Mouse (Mus musculus): ENCODE data around the gene Prkce. TPM values are rescaled to one million over a fixed set of nuclear protein-coding genes. Genes with fewer than 3 reads are reported as not detected.

Gene Prkce
- polyA plus RNA-seq, 1 experiment from 2014 or later: 5.2 TPM

GRCm38 (mm10) chr17:86377863-86378262 is 210.3 kb downstream of the Prkce start:
- Histone ChIP-seq H3K4me2 (replicated peaks; ENCODE audit: low read depth) (no peak overlapping the region), H3K9me3 (ENCODE audit: control insufficient read depth) (no peaks in the 10 kb centered on the region), H3K9ac (ENCODE audit: low read depth, low read length) (no peak overlapping the region), H3K27me3 (replicated peaks; ENCODE audit: control insufficient read depth, insufficient read depth, low read length) (no peaks in the 10 kb centered on the region), H3K4me1 (replicated peaks; ENCODE audit: control insufficient read depth, insufficient read depth, low read length) (no peaks in the 10 kb centered on the region), H3K27ac (ENCODE audit: low read depth, low read length) (no peak overlapping the region), H3K36me3 (ENCODE audit: control insufficient read depth, insufficient read depth) (no peaks in the 10 kb centered on the region), H3K4me3 (ENCODE audit: low read depth, low read length) (no peak overlapping the region)
- no peak for ATAC-seq
- TF ChIP-seq CTCF (IDR thresholded peaks at IDR 0.05; ENCODE audit: low read depth): no peak
- WGBS: 93% methylated on average over 9 of the region's 9 CpGs

GRCm38 (mm10) chr17:86378611-86379010 is 211.0 kb downstream of the Prkce start:
- Histone ChIP-seq H3K4me2 (replicated peaks; ENCODE audit: low read depth) (no peak overlapping the region), H3K9ac (ENCODE audit: low read depth, low read length) (no peak overlapping the region), H3K9me3 (ENCODE audit: control insufficient read depth) (no peaks in the 10 kb centered on the region), H3K4me3 (ENCODE audit: low read depth, low read length) (no peak overlapping the region), H3K27ac (ENCODE audit: low read depth, low read length) (no peak overlapping the region), H3K27me3 (replicated peaks; ENCODE audit: control insufficient read depth, insufficient read depth, low read length) (no peaks in the 10 kb centered on the region), H3K4me1 (replicated peaks; ENCODE audit: control insufficient read depth, insufficient read depth, low read length) (no peaks in the 10 kb centered on the region), H3K36me3 (ENCODE audit: control insufficient read depth, insufficient read depth) (no peaks in the 10 kb centered on the region)
- no peak for ATAC-seq
- 65% methylated on average over 11 of the region's 11 CpGs for WGBS
- TF ChIP-seq CTCF (IDR thresholded peaks at IDR 0.05; ENCODE audit: low read depth): no peak

DNA sequence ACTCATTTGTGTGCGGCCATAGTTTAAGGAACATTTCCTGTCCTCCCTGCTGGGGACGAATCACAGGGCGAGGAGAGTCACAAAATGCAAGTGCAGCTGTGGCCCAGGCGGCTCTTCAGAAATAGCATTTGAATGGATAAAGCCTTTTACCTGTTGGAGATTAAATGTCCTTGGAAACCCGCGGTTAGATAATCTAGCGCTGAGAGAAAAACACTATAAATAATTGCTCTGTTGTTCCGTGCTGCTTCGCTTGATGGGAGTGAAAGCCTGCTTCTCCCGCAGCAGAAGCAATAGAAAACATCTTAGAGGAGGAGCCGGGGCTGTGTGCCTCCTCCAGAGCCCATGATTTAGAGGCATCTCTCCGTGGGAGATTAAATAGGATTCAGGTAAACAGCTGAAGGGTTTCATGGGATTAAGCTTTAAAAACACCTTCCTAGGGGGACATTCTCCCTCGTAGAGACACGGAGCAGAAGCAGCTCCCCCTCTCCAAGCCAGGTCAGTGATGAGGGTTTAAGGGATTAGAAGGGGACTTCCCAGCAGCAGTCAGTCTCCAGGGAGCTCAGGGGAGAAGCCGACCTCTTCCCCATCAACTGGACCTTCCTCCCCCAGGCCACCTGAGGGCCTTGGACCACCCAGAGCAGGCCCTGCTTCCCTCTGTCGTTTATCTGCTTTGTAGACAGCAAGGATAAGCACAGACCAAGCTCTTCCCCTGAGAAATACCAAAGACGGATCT is 212.0 kb downstream of the Prkce start:
- TF ChIP-seq CTCF (IDR thresholded peaks at IDR 0.05; ENCODE audit: low read depth): no peak
- H3K9ac ChIP-seq (ENCODE audit: low read depth, low read length): no peak overlapping the region
- no peak for ATAC-seq
- H3K9me3 ChIP-seq (ENCODE audit: control insufficient read depth): no peaks in the 10 kb centered on the region
- H3K4me2 ChIP-seq (replicated peaks; ENCODE audit: low read depth): no peak overlapping the region
- no peaks in the 10 kb centered on the region for H3K27me3 ChIP-seq (replicated peaks; ENCODE audit: control insufficient read depth, insufficient read depth, low read length)
- H3K4me3 ChIP-seq (ENCODE audit: low read depth, low read length): no peak overlapping the region
- H3K27ac ChIP-seq (ENCODE audit: low read depth, low read length): no peak overlapping the region
- no peaks in the 10 kb centered on the region for H3K4me1 ChIP-seq (replicated peaks; ENCODE audit: control insufficient read depth, insufficient read depth, low read length)
- H3K36me3 ChIP-seq (ENCODE audit: control insufficient read depth, insufficient read depth): no peaks in the 10 kb centered on the region
- 38% methylated on average over 17 of the region's 17 CpGs for WGBS

DNA sequence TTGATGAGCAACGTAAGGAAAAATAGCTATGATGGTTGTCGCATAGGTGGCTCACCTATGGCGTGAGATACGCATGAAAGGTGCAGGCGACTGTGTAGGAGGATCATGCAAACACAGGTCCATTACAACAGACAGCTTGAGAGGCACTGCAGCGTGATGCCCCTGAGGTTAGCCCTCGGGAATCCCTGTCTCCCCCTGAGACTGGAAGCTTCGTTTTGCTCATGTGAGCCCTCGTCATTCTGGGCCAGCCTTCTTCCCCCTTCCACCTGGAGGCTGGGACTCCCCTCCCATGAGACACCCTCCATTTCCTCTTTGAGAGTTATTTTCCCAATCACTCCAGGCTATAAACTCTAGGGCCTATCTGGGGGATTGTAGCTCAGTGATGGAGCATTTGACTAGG is 213.9 kb downstream of the Prkce start:
- WGBS: 91% methylated on average over 9 of the region's 9 CpGs
- no peak for TF ChIP-seq CTCF (IDR thresholded peaks at IDR 0.05; ENCODE audit: low read depth)
- no peaks in the 10 kb centered on the region for H3K9me3 ChIP-seq (ENCODE audit: control insufficient read depth)
- H3K27me3 ChIP-seq (replicated peaks; ENCODE audit: control insufficient read depth, insufficient read depth, low read length): no peaks in the 10 kb centered on the region
- no peak overlapping the region for H3K4me3 ChIP-seq (ENCODE audit: low read depth, low read length)
- ATAC-seq: no peak
- H3K9ac ChIP-seq (ENCODE audit: low read depth, low read length): no peak overlapping the region
- no peak overlapping the region for H3K4me2 ChIP-seq (replicated peaks; ENCODE audit: low read depth)
- H3K4me1 ChIP-seq (replicated peaks; ENCODE audit: control insufficient read depth, insufficient read depth, low read length): no peaks in the 10 kb centered on the region
- no peaks in the 10 kb centered on the region for H3K36me3 ChIP-seq (ENCODE audit: control insufficient read depth, insufficient read depth)
- no peak overlapping the region for H3K27ac ChIP-seq (ENCODE audit: low read depth, low read length)

GRCm38 (mm10) chr17:86382885-86383284 is 215.3 kb downstream of the Prkce start:
- H3K27ac ChIP-seq (ENCODE audit: low read depth, low read length): no peak overlapping the region
- H3K4me2 ChIP-seq (replicated peaks; ENCODE audit: low read depth): no peak overlapping the region
- ATAC-seq: no peak
- no peaks in the 10 kb centered on the region for H3K27me3 ChIP-seq (replicated peaks; ENCODE audit: control insufficient read depth, insufficient read depth, low read length)
- TF ChIP-seq CTCF (IDR thresholded peaks at IDR 0.05; ENCODE audit: low read depth): no peak
- no peaks in the 10 kb centered on the region for H3K4me1 ChIP-seq (replicated peaks; ENCODE audit: control insufficient read depth, insufficient read depth, low read length)
- no peak overlapping the region for H3K4me3 ChIP-seq (ENCODE audit: low read depth, low read length)
- 18% methylated on average over 2 of the region's 2 CpGs for WGBS
- no peaks in the 10 kb centered on the region for H3K36me3 ChIP-seq (ENCODE audit: control insufficient read depth, insufficient read depth)
- no peaks in the 10 kb centered on the region for H3K9me3 ChIP-seq (ENCODE audit: control insufficient read depth)
- no peak overlapping the region for H3K9ac ChIP-seq (ENCODE audit: low read depth, low read length)

DNA sequence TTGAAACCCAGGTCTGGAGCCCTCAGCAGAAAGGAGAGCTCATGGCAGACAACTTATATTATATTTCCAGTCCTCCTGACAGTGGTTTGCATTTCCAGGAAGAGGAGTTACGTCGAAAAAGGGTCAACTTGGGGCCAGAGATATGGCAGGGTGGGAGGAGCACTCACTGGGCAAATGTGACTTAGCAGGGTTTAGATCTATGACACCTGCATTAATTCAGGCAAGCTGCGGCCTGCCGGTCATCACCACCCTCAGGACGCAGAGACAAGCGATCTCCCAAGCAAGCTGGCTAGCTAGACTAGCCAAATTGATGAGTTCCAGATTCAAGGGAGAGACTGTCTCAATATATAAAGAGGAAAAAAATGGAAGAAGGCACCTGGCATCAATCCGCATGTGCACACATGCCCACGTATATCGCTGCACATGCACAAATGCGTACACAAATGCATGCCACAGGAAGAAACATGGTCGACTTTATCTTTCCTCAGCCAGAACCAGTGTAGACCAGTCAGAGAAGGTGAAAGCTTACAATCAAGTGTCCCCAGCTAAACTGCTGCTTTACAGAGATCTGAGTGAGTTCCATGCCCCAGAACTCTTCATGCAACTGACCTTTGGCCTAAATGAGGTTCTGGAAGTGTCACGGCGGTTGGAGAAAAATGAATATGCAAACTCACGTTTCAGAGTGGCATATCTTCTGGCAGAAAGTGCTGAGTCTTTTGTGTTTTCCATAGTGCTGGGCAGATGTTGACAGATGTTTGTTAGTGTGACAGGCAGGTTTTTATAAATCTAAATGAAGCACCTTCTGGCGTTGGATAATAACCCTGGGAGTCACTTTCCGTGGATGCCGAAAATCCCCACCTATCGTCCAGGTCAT is 216.4 kb downstream of the Prkce start:
- Histone ChIP-seq H3K9me3 (ENCODE audit: control insufficient read depth) (no peaks in the 10 kb centered on the region), H3K4me1 (replicated peaks; ENCODE audit: control insufficient read depth, insufficient read depth, low read length) (no peaks in the 10 kb centered on the region), H3K9ac (ENCODE audit: low read depth, low read length) (no peak overlapping the region), H3K36me3 (ENCODE audit: control insufficient read depth, insufficient read depth) (no peaks in the 10 kb centered on the region), H3K27me3 (replicated peaks; ENCODE audit: control insufficient read depth, insufficient read depth, low read length) (no peaks in the 10 kb centered on the region), H3K27ac (ENCODE audit: low read depth, low read length) (no peak overlapping the region), H3K4me2 (replicated peaks; ENCODE audit: low read depth) (no peak overlapping the region), H3K4me3 (ENCODE audit: low read depth, low read length) (no peak overlapping the region)
- TF ChIP-seq CTCF (IDR thresholded peaks at IDR 0.05; ENCODE audit: low read depth): no peak
- no peak for ATAC-seq
- 73% methylated on average over 18 of the region's 18 CpGs for WGBS
